Mouse (Mus musculus): ENCODE results near the gene Bri3bp. TPM values are rescaled to one million over a fixed set of nuclear protein-coding genes. Genes with fewer than 3 reads are reported as not detected.

Gene Bri3bp
- polyA plus RNA-seq, 1 experiment from 2014 or later, result 35.5 TPM

GRCm38 (mm10) chr5:125461868-125462445 lies 20.6 kb downstream of the Bri3bp start:
- Histone ChIP-seq H3K36me3 (no peaks in the 10 kb centered on the region), H3K9me3 (no peaks in the 10 kb centered on the region), H3K9ac (replicated peaks) (no peak overlapping the region), H3K4me3 (no peak overlapping the region), H3K4me1 (peaks cover 3% of the 10 kb centered on the region), H3K4me2 (replicated peaks) (no peak overlapping the region), H3K27ac (replicated peaks) (no peak overlapping the region), H3K27me3 (no peaks in the 10 kb centered on the region)
- no peak for ATAC-seq (ENCODE audit: low FRiP score, low read depth)
- WGBS, result 64% methylated on average over 10 of the region's 10 CpGs

GRCm38 (mm10) chr5:125465192-125465591 lies 23.8 kb downstream of the Bri3bp start:
- Histone ChIP-seq H3K4me3 (peak overlapping the region; percentile 32; the same call in 1 of the 2 replicates), H3K9me3 (no peaks in the 10 kb centered on the region), H3K9ac (replicated peaks) (no peak overlapping the region; the same call in 1 of the 2 replicates), H3K4me2 (replicated peaks) (peak overlapping the region; percentile 51), H3K4me1 (peaks cover 3% of the 10 kb centered on the region), H3K27ac (replicated peaks) (peak overlapping the region; percentile 25; the same call in 1 of the 2 replicates), H3K27me3 (no peaks in the 10 kb centered on the region), H3K36me3 (no peaks in the 10 kb centered on the region)
- 45% methylated on average over 7 of the region's 7 CpGs for WGBS
- 0 out of 2 replicates have a peak, but pooled peaks have one; percentile 38 for ATAC-seq (ENCODE audit: low FRiP score, low read depth)

DNA sequence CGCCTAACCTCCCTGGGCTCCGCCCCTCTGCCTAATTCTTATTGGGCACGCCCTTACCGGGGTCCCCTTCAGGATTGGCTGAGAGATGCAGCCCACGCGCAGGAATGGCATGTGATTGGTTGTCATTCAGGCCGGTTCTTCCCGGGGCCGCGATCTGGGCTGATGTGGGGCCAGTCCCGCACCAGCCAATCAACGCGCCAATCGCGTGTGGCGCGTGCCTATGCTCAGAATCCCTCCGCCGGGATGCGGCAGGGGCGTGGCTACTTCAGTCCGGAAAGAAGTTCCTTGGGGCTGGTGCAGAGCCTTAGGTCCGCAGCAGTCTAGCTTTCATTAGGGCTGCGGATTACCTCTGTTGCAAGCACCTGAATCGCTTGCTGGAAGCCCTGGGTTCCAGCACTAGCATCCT lies 24.3 kb downstream of the Bri3bp start:
- H3K27ac ChIP-seq (replicated peaks), result peak overlapping the region; percentile 66
- peak overlapping the region; percentile 32 for H3K4me3 ChIP-seq
- no peaks in the 10 kb centered on the region for H3K36me3 ChIP-seq
- no peaks in the 10 kb centered on the region for H3K27me3 ChIP-seq
- peak overlapping the region; percentile 51 for H3K4me2 ChIP-seq (replicated peaks)
- 0% methylated on average over 25 of the region's 25 CpGs for WGBS
- ATAC-seq (ENCODE audit: low FRiP score, low read depth), result peak; percentile 99
- peak overlapping the region; percentile 46; the same call in 1 of the 2 replicates for H3K9ac ChIP-seq (replicated peaks)
- no peaks in the 10 kb centered on the region for H3K9me3 ChIP-seq
- peaks cover 3% of the 10 kb centered on the region for H3K4me1 ChIP-seq

GRCm38 (mm10) chr5:125466483-125466882 lies 25.1 kb downstream of the Bri3bp start:
- WGBS, result 89% methylated on average over 5 of the region's 5 CpGs
- Histone ChIP-seq H3K4me2 (replicated peaks) (peak overlapping the region; percentile 51; the same call in 1 of the 2 replicates), H3K27ac (replicated peaks) (no peak overlapping the region; the same call in 1 of the 2 replicates), H3K9ac (replicated peaks) (no peak overlapping the region), H3K36me3 (no peaks in the 10 kb centered on the region), H3K9me3 (no peaks in the 10 kb centered on the region), H3K27me3 (no peaks in the 10 kb centered on the region), H3K4me1 (peaks cover 3% of the 10 kb centered on the region), H3K4me3 (no peak overlapping the region)
- no peak for ATAC-seq (ENCODE audit: low FRiP score, low read depth)

DNA sequence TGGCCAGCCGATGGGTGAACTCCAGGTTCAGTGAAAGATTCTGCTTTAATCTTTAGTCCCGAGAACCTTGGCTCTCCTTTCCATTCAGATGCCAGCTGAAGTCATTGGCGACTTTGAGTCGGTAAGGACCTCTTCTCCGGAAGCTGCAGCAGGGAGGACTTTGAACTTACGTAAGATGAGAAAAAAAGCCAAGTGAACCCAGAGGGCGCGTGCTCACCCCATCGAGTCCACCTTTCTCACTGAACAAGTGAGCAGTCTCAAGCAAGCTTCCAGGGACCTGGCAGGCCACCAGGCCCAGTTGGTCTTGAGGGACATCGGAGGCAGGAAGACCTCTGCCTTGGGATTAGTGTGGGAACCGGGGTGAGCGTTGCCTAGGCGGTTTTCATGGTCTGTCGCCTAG lies 25.9 kb downstream of the Bri3bp start:
- Histone ChIP-seq H3K4me3 (no peak overlapping the region), H3K36me3 (no peaks in the 10 kb centered on the region), H3K4me2 (replicated peaks) (no peak overlapping the region), H3K27me3 (no peaks in the 10 kb centered on the region), H3K9ac (replicated peaks) (no peak overlapping the region), H3K27ac (replicated peaks) (no peak overlapping the region), H3K9me3 (no peaks in the 10 kb centered on the region), H3K4me1 (peaks cover 3% of the 10 kb centered on the region)
- WGBS, result 91% methylated on average over 14 of the region's 14 CpGs
- ATAC-seq (ENCODE audit: low FRiP score, low read depth), result no peak

DNA sequence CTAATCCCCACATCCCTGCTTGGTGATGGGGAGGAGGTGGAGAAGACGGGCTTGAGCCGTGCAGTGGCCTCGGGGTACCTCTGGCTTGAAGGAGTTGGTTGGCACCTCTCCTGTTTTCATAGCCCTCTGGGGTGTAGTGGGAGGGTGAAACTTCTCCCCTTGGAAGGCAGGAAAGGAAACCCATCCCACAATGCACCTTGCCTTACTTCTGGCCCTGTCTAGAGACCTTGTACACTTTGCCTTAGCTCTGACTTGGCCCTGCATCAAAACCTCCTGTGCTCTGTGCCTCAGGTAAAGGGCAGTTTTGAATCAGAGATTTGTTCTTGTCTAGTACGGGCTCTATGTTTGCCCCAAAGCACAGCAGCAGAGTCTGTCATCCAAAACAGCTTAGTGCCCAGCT lies 29.3 kb downstream of the Bri3bp start:
- Histone ChIP-seq H3K36me3 (no peaks in the 10 kb centered on the region), H3K4me3 (no peak overlapping the region), H3K4me1 (no peaks in the 10 kb centered on the region), H3K4me2 (replicated peaks) (no peak overlapping the region), H3K9ac (replicated peaks) (no peak overlapping the region), H3K9me3 (no peaks in the 10 kb centered on the region), H3K27ac (replicated peaks) (no peak overlapping the region), H3K27me3 (no peaks in the 10 kb centered on the region)
- ATAC-seq (ENCODE audit: low FRiP score, low read depth), result no peak
- WGBS, result 77% methylated on average over 4 of the region's 4 CpGs

DNA sequence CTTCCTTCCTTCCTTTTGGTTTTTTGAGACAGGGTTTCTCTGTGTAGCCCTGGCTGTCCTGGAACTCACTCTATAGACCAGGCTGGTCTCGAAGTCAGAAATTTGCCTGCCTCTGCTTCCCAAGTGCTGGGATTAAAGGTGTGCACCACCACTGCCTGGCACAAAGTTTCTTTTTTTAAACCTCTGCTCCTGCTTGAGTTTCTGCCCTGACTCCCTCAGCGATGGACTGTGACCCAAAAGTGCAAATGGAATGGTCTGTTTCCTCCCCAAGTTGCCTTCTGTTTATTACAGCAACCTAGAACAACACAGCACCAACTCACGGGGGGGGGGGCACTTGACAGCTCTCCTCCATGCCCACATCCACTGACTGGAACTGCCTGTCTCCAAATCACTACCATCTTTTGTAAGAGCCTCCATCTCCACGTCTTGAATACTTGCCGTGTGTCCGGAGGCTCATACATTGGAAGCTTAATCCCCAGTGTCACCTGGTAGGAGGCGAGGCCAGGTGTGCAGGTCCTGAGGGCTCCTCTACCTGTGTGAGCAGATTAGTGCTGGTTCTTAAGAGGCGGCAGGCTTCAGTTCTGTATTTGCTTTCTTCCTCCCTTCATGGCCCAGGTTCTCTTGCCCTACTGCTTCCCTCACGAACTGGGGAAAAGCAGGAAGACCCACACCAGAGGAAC lies 31.6 kb downstream of the Bri3bp start:
- Histone ChIP-seq H3K4me1 (peaks cover 19% of the 10 kb centered on the region), H3K4me2 (replicated peaks) (no peak overlapping the region), H3K4me3 (no peak overlapping the region), H3K27ac (replicated peaks) (no peak overlapping the region), H3K9me3 (no peaks in the 10 kb centered on the region), H3K27me3 (no peaks in the 10 kb centered on the region), H3K36me3 (no peaks in the 10 kb centered on the region), H3K9ac (replicated peaks) (no peak overlapping the region)
- WGBS, result 73% methylated on average over 9 of the region's 9 CpGs
- ATAC-seq (ENCODE audit: low FRiP score, low read depth), result no peak

GRCm38 (mm10) chr5:125475030-125475429 lies 33.7 kb downstream of the Bri3bp start:
- peak overlapping the region; percentile 49 for H3K27ac ChIP-seq (replicated peaks)
- 62% methylated on average over 12 of the region's 12 CpGs for WGBS
- H3K27me3 ChIP-seq, result no peaks in the 10 kb centered on the region
- no peak for ATAC-seq (ENCODE audit: low FRiP score, low read depth)
- no peaks in the 10 kb centered on the region for H3K9me3 ChIP-seq
- peak overlapping the region; percentile 65 for H3K4me3 ChIP-seq
- H3K4me1 ChIP-seq, result peaks cover 27% of the 10 kb centered on the region
- peak overlapping the region; percentile 73 for H3K9ac ChIP-seq (replicated peaks)
- peak overlapping the region; percentile 84 for H3K4me2 ChIP-seq (replicated peaks)
- no peaks in the 10 kb centered on the region for H3K36me3 ChIP-seq

DNA sequence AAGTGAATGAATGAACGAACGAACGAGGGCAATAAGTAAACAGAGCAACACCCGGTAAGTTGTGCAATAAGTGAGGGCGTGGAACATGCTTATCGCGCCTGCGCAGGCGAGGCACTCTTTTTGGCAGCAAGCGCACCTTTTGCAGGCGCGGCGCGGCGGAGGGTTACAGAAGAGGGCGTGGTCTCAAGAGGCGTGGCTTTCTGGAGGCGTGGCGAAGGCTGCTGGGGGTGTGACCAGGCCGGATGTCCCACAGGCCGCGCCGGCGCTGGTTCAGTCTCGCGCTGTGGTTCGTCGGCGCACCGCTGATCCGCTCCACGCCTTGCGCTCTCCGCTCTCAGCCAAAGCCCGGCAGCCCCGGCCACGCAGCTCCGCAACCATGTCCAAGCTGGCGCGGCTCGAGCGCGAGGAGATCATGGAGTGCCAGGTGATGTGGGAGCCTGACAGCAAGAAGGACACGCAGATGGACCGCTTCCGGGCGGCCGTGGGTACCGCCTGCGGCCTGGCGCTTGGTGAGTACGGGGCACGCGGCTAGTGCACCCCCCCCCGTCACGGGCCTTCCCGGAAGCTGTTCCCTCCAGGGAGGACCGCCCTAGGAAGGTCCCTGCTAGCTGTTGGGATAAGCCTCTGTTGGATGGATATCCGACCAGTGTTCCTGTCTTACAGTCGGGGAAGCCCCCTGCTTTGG lies 34.4 kb downstream of the Bri3bp start, which contains the start of gene Aacs:
Gene Aacs, plus strand, starts transcription at position 214 of the 685 bp plus-strand sequence.
- H3K4me1 ChIP-seq, result peaks cover 30% of the 10 kb centered on the region
- peak within 1 kb of the TSS; percentile 67 for H3K27ac ChIP-seq (replicated peaks)
- no peaks in the 10 kb centered on the region for H3K36me3 ChIP-seq
- no peaks in the 10 kb centered on the region for H3K27me3 ChIP-seq
- peak within 1 kb of the TSS; percentile 73 for H3K9ac ChIP-seq (replicated peaks)
- peak within 1 kb of the TSS; percentile 65 for H3K4me3 ChIP-seq
- H3K9me3 ChIP-seq, result no peaks in the 10 kb centered on the region
- under 1% methylated on average over 58 of the region's 60 CpGs for WGBS
- H3K4me2 ChIP-seq (replicated peaks), result peak within 1 kb of the TSS; percentile 84
- ATAC-seq (ENCODE audit: low FRiP score, low read depth), result peak; percentile 94

- 16% methylated on average over 5 of the region's 5 CpGs for WGBS
- Histone ChIP-seq H3K9me3 (no peaks in the 10 kb centered on the region), H3K4me1 (peaks cover 34% of the 10 kb centered on the region), H3K36me3 (no peaks in the 10 kb centered on the region), H3K4me3 (peak overlapping the region; percentile 65), H3K27me3 (no peaks in the 10 kb centered on the region), H3K4me2 (replicated peaks) (peak overlapping the region; percentile 84), H3K9ac (replicated peaks) (peak overlapping the region; percentile 73), H3K27ac (replicated peaks) (peak overlapping the region; percentile 67)
- ATAC-seq (ENCODE audit: low FRiP score, low read depth), result peak; percentile 64; the same call in 1 of the 2 replicates
Measured at GRCm38 (mm10) chr5:125476286-125476625, 34.9 kb downstream of the Bri3bp start.

DNA sequence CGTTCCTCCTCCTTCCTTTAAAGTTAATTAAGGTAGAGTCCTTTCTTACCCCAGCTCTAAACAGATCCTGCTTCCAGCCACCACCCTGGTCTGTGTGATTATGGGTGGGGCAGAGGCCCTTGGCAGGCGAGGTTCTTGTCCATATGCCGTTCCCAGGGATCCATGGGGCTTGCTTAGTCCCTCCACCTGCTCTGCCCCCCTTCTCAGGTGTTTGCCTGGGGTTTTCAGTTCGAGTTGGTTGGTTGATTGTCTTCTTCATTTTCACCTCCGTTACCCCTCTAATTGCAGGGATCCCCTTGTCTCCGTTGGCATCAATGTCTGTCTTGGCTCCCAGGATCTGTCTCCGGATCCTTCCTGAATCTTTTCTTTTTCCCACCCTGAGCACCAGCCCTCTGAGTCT lies 35.4 kb downstream of the Bri3bp start:
- Histone ChIP-seq H3K27me3 (no peaks in the 10 kb centered on the region), H3K27ac (replicated peaks) (no peak overlapping the region), H3K4me3 (peak overlapping the region; percentile 65), H3K9me3 (no peaks in the 10 kb centered on the region), H3K4me2 (replicated peaks) (peak overlapping the region; percentile 84), H3K9ac (replicated peaks) (peak overlapping the region; percentile 73), H3K36me3 (no peaks in the 10 kb centered on the region), H3K4me1 (peaks cover 34% of the 10 kb centered on the region)
- ATAC-seq (ENCODE audit: low FRiP score, low read depth), result no peak
- 68% methylated on average over 7 of the region's 7 CpGs for WGBS

- ATAC-seq (ENCODE audit: low FRiP score, low read depth), result no peak
- Histone ChIP-seq H3K36me3 (peaks cover 3% of the 10 kb centered on the region), H3K27ac (replicated peaks) (no peak overlapping the region), H3K4me3 (peak overlapping the region; percentile 65), H3K9me3 (no peaks in the 10 kb centered on the region), H3K4me2 (replicated peaks) (peak overlapping the region; percentile 84), H3K27me3 (no peaks in the 10 kb centered on the region), H3K9ac (replicated peaks) (peak overlapping the region; percentile 73; the same call in 1 of the 2 replicates), H3K4me1 (peaks cover 34% of the 10 kb centered on the region)
- WGBS, result 71% methylated on average over 7 of the region's 7 CpGs
Measured at GRCm38 (mm10) chr5:125477533-125477932, 36.2 kb downstream of the Bri3bp start.
